Mouse (Mus musculus) thymus, postnatal 14 days (tissue): ENCODE data around the gene Phykpl.

Source experiments
- DNase-seq: peaks from one replicate; pipeline ENCODE4 v3.0.0; 2021

Gene Phykpl

DNA sequence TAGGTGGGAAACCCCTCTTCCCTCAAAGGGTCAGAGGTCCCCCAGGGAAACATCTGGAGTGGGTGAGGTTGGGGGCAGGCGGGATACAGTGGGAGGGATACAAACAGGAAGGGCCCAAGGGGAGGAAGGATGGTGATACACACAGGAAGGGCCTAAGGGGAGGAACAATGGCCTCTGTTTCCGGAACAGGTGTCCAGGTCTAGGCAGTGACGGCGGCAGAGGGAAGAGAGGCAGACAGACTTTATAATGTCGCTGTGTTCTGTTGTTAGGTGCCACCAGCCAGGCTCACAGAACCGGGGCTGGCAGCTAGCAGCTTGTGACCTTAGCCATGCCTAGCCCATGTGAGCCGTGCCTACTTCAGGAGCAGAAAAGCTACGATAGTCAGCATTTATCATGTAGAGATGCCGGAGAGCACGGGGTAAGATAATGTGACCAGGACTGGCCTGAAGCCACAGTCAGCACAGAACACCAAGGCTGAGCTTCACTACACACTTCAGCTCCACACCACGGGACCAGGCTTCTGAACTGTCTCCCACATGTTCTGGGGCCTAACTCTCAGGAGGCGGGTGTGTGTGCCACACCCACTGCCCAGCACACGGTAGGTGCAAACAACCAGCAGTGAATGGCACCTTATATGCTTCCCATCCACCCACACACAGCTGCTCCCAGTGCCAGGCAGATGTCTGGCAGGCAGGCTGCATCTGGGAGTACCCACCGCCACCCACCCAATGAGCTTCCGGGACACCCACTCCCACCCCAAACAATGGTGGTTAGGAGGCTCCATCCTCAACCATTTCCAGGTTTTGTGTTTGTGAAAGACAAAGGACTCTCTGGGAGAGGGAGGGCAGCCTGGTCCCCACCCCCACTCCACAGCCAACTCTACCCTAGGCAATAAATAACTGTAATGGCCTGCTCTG is 62.5 kb downstream of the Phykpl start:
- DNase-seq = peak; percentile 56

GRCm38 (mm10) chr11:51648566-51648965 is 64.0 kb downstream of the Phykpl start:
- DNase-seq = no peak

GRCm38 (mm10) chr11:51649111-51649888 is 64.7 kb downstream of the Phykpl start:
- DNase-seq = no peak

DNA sequence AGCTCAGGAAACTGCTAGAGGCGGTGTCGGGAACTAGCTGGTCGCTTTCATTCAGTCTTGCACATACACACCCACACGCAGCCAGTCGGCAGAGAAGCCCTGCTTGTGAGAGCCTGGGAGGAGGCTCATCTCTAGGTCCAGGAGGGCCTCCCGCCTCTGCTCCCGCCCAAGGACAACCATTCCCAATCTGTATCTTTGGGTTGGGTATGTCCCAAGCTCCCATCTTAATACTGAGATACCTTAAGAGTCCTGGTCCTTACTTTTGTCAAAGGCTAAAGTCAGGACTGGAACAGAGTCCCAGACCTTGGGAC is 65.3 kb downstream of the Phykpl start:
- DNase-seq = peak; percentile 43

DNA sequence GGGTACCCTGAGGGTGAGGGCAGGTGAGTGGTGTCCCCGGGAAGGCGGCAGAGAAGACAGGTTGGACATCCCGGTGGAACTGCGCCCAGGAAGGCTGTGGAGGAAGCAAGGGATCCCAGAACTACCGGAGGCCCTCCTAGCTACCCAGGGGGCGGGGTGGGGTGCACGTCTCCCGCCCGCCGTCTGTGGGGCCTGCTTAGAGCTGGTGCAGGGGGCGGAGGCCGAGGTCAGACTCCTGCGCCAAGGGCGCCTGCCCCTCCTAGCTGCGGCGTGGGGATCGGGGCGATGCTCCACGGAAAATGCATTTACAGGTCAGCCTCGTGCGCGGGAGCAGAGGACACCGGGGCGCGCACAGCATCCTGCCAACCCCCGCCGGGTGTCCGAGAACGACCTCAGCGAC is 65.7 kb downstream of the Phykpl start:
- DNase-seq = peak; percentile 66

DNA sequence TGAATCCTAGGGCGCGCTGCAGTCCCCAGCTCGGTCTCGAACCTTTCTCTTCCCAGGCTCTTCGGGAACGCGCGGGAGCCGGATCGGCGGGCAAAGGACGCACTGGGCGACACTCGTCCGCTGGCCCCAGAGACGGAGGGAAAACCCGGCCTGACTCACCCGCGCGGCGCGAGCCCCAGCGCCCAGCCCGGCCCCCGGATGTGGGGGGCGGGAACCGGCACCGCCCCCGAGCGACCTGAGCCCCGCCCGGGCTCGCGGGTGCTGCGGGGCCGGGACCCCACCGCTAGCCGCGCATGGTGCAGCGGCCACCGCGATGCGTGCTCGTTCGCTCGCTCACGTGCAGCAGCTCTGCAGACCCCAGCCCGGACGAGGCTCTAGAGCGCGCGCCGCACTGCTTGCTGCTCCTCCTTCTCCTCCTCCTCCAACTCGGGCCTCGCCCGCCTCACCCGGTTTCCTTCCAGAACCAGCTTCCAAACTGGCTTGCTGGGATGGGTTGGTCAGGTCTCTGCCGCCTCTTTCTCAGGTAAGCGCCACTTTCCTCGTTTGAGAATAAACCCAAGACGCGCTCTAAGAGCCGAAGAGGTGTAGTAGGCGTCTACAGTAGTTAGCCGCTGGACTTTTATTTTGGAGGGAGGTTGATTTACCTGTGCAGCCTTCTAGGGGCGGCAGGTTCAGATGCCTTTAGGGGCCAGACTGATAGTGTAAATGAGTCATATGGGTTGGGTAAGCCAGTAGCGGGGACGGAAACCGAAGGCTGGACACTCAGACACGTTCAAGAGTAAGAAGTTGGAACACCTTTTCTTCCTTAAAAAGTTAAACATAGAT is 66.3 kb downstream of the Phykpl start, which contains the start of the genes N4bp3 and D930048N14Rik:
TSS of gene N4bp3 (minus strand) at position 152 of the 825 bp plus-strand sequence.
TSS of gene D930048N14Rik (plus strand) at position 264 of the 825 bp plus-strand sequence.
- peak; percentile 83 for DNase-seq

GRCm38 (mm10) chr11:51652889-51653418 is 68.4 kb downstream of the Phykpl start:
- no peak for DNase-seq

- DNase-seq = no peak
These were observed 69.2 kb downstream of the Phykpl start for GRCm38 (mm10) chr11:51653736-51654135.
